Mouse (Mus musculus): ENCODE measurements at regions not wholly inside any gene's neighbourhood (a gene's known extent, or its start where the extent isn't known, plus 50 kb on each side); places are given as distances from the start of the nearest gene placed in this dataset.

GRCm38 (mm10) chr13:112120346-112120745 is 167.9 kb upstream of the Ankrd55 start:
- no peak for DNase-seq (ENCODE audit: low read depth, low spot score)

- DNase-seq (ENCODE audit: low read depth, low spot score) = no peak
Measured at GRCm38 (mm10) chr13:112121110-112121509, 167.1 kb upstream of the Ankrd55 start.

- no peak for DNase-seq (ENCODE audit: low read depth, low spot score)
Measured at GRCm38 (mm10) chr13:112122842-112123373, 165.3 kb upstream of the Ankrd55 start.

- DNase-seq (ENCODE audit: low read depth, low spot score) = no peak
Measured at GRCm38 (mm10) chr13:112125769-112126469, 162.3 kb upstream of the Ankrd55 start.

- DNase-seq (ENCODE audit: low read depth, low spot score) = no peak
Measured at GRCm38 (mm10) chr13:112130220-112130619, 158.0 kb upstream of the Ankrd55 start.

GRCm38 (mm10) chr13:112130774-112131173 is 157.5 kb upstream of the Ankrd55 start:
- no peak for DNase-seq (ENCODE audit: low read depth, low spot score)

GRCm38 (mm10) chr13:112131191-112131590 is 157.1 kb upstream of the Ankrd55 start:
- DNase-seq (ENCODE audit: low read depth, low spot score) = no peak

- no peak for DNase-seq (ENCODE audit: low read depth, low spot score)
Measured at GRCm38 (mm10) chr13:112133736-112134135, 154.5 kb upstream of the Ankrd55 start.

GRCm38 (mm10) chr13:112134701-112135100 is 153.6 kb upstream of the Ankrd55 start:
- DNase-seq (ENCODE audit: low read depth, low spot score) = no peak

- no peak for DNase-seq (ENCODE audit: low read depth, low spot score)
Measured at GRCm38 (mm10) chr13:112135777-112136176, 152.5 kb upstream of the Ankrd55 start.

- DNase-seq (ENCODE audit: low read depth, low spot score) = no peak
Measured at GRCm38 (mm10) chr13:112136850-112137249, 151.4 kb upstream of the Ankrd55 start.

- DNase-seq (ENCODE audit: low read depth, low spot score) = no peak
Measured at GRCm38 (mm10) chr13:112140871-112141270, 147.4 kb upstream of the Ankrd55 start.

- DNase-seq (ENCODE audit: low read depth, low spot score) = no peak
Measured at GRCm38 (mm10) chr13:112144393-112145348, 143.6 kb upstream of the Ankrd55 start.

GRCm38 (mm10) chr13:112152614-112153550 is 135.4 kb upstream of the Ankrd55 start:
- DNase-seq (ENCODE audit: low read depth, low spot score) = peak; percentile 62

- DNase-seq (ENCODE audit: low read depth, low spot score) = peak; percentile 20
Measured at GRCm38 (mm10) chr13:112153681-112154127, 134.5 kb upstream of the Ankrd55 start.

GRCm38 (mm10) chr13:112159430-112160172 is 128.7 kb upstream of the Ankrd55 start:
- no peak for DNase-seq (ENCODE audit: low read depth, low spot score)

GRCm38 (mm10) chr13:112160173-112160641 is 128.0 kb upstream of the Ankrd55 start:
- no peak for DNase-seq (ENCODE audit: low read depth, low spot score)

GRCm38 (mm10) chr13:112160726-112161125 is 127.5 kb upstream of the Ankrd55 start:
- no peak for DNase-seq (ENCODE audit: low read depth, low spot score)

- no peak for DNase-seq (ENCODE audit: low read depth, low spot score)
Measured at GRCm38 (mm10) chr13:112161886-112162285, 126.4 kb upstream of the Ankrd55 start.

- no peak for DNase-seq (ENCODE audit: low read depth, low spot score)
Measured at GRCm38 (mm10) chr13:112165921-112166320, 122.3 kb upstream of the Ankrd55 start.
